Mouse (Mus musculus) CH12.LX (cell line): ENCODE measurements around the gene Tfap2d. TPM values are rescaled to one million over a fixed set of nuclear protein-coding genes. Genes with fewer than 3 reads are reported as not detected.

Experiments
- DNase-seq: peaks from one replicate; pipeline ENCODE4 v3.0.0-alpha.2; 2013; ENCODE audit errors: extremely low read depth
- H3K27ac ChIP-seq: 2 replicates; pipeline ENCODE4 v1.5.1; 2012; ENCODE audit warnings: low read depth, mild to moderate bottlenecking, control low read depth, moderate library complexity; ENCODE audit not compliant: insufficient read depth
- H3K27me3 ChIP-seq: replicated peaks from 2 replicates; pipeline ENCODE3; 2012; ENCODE audit warnings: inconsistent platforms
- H3K36me3 ChIP-seq, 2 experiments: replicated peaks in 1 of 2; 2 replicates each; pipeline versions ENCODE3 to v1.6.1; 2012; ENCODE audit warnings: inconsistent platforms in 1 of 2, low read length in 1 of 2, mild to moderate bottlenecking in 1 of 2, mixed read lengths in 1 of 2, moderate library complexity in 1 of 2; ENCODE audit not compliant: control insufficient read depth in 1 of 2, insufficient read depth in 1 of 2
- H3K4me1 ChIP-seq, 2 experiments: 2 replicates each; pipeline ENCODE4 v1.6.1; 2012; ENCODE audit warnings: inconsistent platforms in 1 of 2, moderate library complexity in 1 of 2; ENCODE audit not compliant: insufficient read depth in 2 of 2, control insufficient read depth in 1 of 2
- H3K4me2 ChIP-seq: 2 replicates; pipeline ENCODE4 v1.6.1; 2012; ENCODE audit warnings: low read depth, mild to moderate bottlenecking, control low read depth; ENCODE audit not compliant: poor library complexity, insufficient read depth, severe bottlenecking
- H3K4me3 ChIP-seq, 3 experiments: fragments of 150-350 bp in 1 of 3; sonication (generic) in 1 of 3; replicated peaks in 1 of 3; 2 replicates each; pipeline versions ENCODE3 to v1.5.1; 2011 to 2012; ENCODE audit warnings: low read depth in 2 of 3, low read length in 2 of 3, mild to moderate bottlenecking in 2 of 3, moderate library complexity in 2 of 3, control low read depth in 1 of 3, improper control_type of control experiment in 1 of 3, inconsistent platforms in 1 of 3, mixed read lengths in 1 of 3; ENCODE audit not compliant: poor library complexity in 1 of 3
- H3K79me2 ChIP-seq: replicated peaks from 2 replicates; pipeline ENCODE4 v1.6.1; 2012; ENCODE audit warnings: mild to moderate bottlenecking, moderate library complexity; ENCODE audit not compliant: control insufficient read depth, poor library complexity, insufficient read depth, severe bottlenecking; ENCODE audit errors: extremely low read depth
- H3K9ac ChIP-seq: 2 replicates; pipeline ENCODE4 v1.6.1; 2012; ENCODE audit warnings: low read depth, mild to moderate bottlenecking, control low read depth, moderate library complexity; ENCODE audit not compliant: insufficient read depth
- H3K9me3 ChIP-seq: replicated peaks from 2 replicates; pipeline ENCODE3; 2012; ENCODE audit warnings: low read length, inconsistent platforms, mixed read lengths
- CHD1 ChIP-seq: IDR thresholded peaks from 2 replicates; pipeline ENCODE4 v1.6.1; 2012; ENCODE audit warnings: low read depth, low read length, improper control_type of control experiment, inconsistent platforms
- CTCF ChIP-seq, 2 experiments: IDR thresholded peaks in 1 of 2; conservative IDR thresholded peaks in 1 of 2; 2 replicates each; pipeline ENCODE4 v1.5.1; 2011 to 2012; ENCODE audit warnings: low read depth in 2 of 2, low read length in 2 of 2, improper control_type of control experiment in 1 of 2, inconsistent platforms in 1 of 2, mild to moderate bottlenecking in 1 of 2, moderate library complexity in 1 of 2
- ELF1 ChIP-seq: IDR thresholded peaks from 2 replicates; pipeline ENCODE4 v1.6.1; 2014; ENCODE audit warnings: low read depth, mild to moderate bottlenecking, inconsistent platforms, low read length, improper control_type of control experiment
- GABPA ChIP-seq: IDR thresholded peaks from 2 replicates; pipeline ENCODE4 v1.6.1; 2012; ENCODE audit warnings: low read depth, low read length, improper control_type of control experiment, inconsistent platforms; ENCODE audit not compliant: insufficient replicate concordance
- JUN ChIP-seq: IDR thresholded peaks from 2 replicates; pipeline ENCODE4 v1.6.1; 2011; ENCODE audit warnings: low read depth, mild to moderate bottlenecking, low read length, improper control_type of control experiment, moderate library complexity; ENCODE audit not compliant: insufficient read depth
- JUND ChIP-seq: conservative IDR thresholded peaks from 2 replicates; pipeline ENCODE4 v1.6.1; 2011; ENCODE audit warnings: low read depth, low read length, improper control_type of control experiment
- KAT2A ChIP-seq: IDR thresholded peaks from 2 replicates; pipeline ENCODE4 v1.6.1; 2012; ENCODE audit warnings: low read length, improper control_type of control experiment, inconsistent platforms; ENCODE audit not compliant: insufficient replicate concordance
- MAX ChIP-seq: IDR thresholded peaks from 2 replicates; pipeline ENCODE4 v1.6.1; 2011; ENCODE audit warnings: low read length, improper control_type of control experiment
- MEF2A ChIP-seq: IDR thresholded peaks from 2 replicates; pipeline ENCODE4 v1.6.1; 2014; ENCODE audit warnings: low read depth, mild to moderate bottlenecking, inconsistent platforms, low read length, improper control_type of control experiment, borderline replicate concordance
- MXI1 ChIP-seq: IDR thresholded peaks from 2 replicates; pipeline ENCODE4 v1.6.1; 2011; ENCODE audit warnings: mild to moderate bottlenecking, low read depth, low read length, improper control_type of control experiment
- NELFE ChIP-seq: IDR thresholded peaks from 2 replicates; pipeline ENCODE4 v1.6.1; 2011; ENCODE audit warnings: low read depth, low read length, improper control_type of control experiment
- NRF1 ChIP-seq: IDR thresholded peaks from 2 replicates; pipeline ENCODE4 v1.6.1; 2014; ENCODE audit warnings: low read depth, mild to moderate bottlenecking, inconsistent platforms, low read length, improper control_type of control experiment, moderate library complexity
- RAD21 ChIP-seq: IDR thresholded peaks from 2 replicates; pipeline ENCODE4 v1.6.1; 2011; ENCODE audit warnings: low read depth, mild to moderate bottlenecking, low read length, improper control_type of control experiment, moderate library complexity
- SMC3 ChIP-seq: IDR thresholded peaks from 2 replicates; pipeline ENCODE4 v1.6.1; 2011; ENCODE audit warnings: low read depth, low read length, improper control_type of control experiment
- USF2 ChIP-seq: conservative IDR thresholded peaks from 2 replicates; pipeline ENCODE4 v1.6.1; 2011; ENCODE audit warnings: low read depth, low read length, improper control_type of control experiment
- ZKSCAN1 ChIP-seq: IDR thresholded peaks from 2 replicates; pipeline ENCODE4 v1.6.1; 2012; ENCODE audit warnings: low read depth, inconsistent platforms, low read length, improper control_type of control experiment, borderline replicate concordance
- ZMIZ1 ChIP-seq: IDR thresholded peaks from 2 replicates; pipeline ENCODE4 v1.6.1; 2012; ENCODE audit warnings: low read depth, mild to moderate bottlenecking, inconsistent platforms, low read length, improper control_type of control experiment
- dilution Hi-C: fragments of 300-500 bp; cut with MboI; formaldehyde crosslinking; loops from 2 replicates; pipeline ENCODE4 v1.14.3; 2020; ENCODE audit warnings: low sequenced_read_pairs; ENCODE audit not compliant: extremely low pct_unique_long_range_greater_than_20kb, extremely low pct_ligation_motif_present
- in situ Hi-C: fragments of 300-500 bp; cut with MboI; formaldehyde crosslinking; loops from 3 replicates; pipeline ENCODE4 v1.14.3; 2019; ENCODE audit warnings: low sequenced_read_pairs, low pct_ligation_motif_present, low pct_unique_long_range_greater_than_20kb, mixed read lengths
- polyA plus RNA-seq: library from polyadenylated mRNA; unstranded; fragments of >175 nt; gene quantifications from 2 replicates; pipeline ENCODE4 v1.2.1, GENCODE M21; 2012; ENCODE audit warnings: low read depth; ENCODE audit not compliant: insufficient read length
- total RNA-seq, 2 experiments: library from RNA; depleted of rRNA; stranded (reverse); fragments of 300-350 nt in 1 of 2; fragments of >200 nt in 1 of 2; gene quantifications; 2 replicates each; pipeline ENCODE4 v1.2.3; 2012 to 2014

Tfap2d gene
- total and polyA plus RNA-seq, 3 experiments, result not detected

GRCm38 (mm10) chr1:19205649-19206048, 102.8 kb downstream of the Tfap2d start:
- no peak for DNase-seq
- TF ChIP-seq RAD21 (no peak; the same call in 1 of the 2 replicates), KAT2A (no peak), SMC3 (peak; percentile 13; the same call in 1 of the 2 replicates), ELF1 (no peak), CTCF (conservative IDR thresholded peaks at IDR 0.05 in 1 of 2, IDR thresholded peaks at IDR 0.05 in 1 of 2; ENCODE audit: low read depth in 2 of 2, low read length in 2 of 2) (peak; percentile 36 to 40; a peak in 3 of 4 replicates)
- TF ChIP-seq, all 38 proteins: peak for 2
- dilution Hi-C loops, result no loop called here

GRCm38 (mm10) chr1:19206194-19206593, 103.4 kb downstream of the Tfap2d start:
- H3K79me2 ChIP-seq, result no peaks in the 10 kb centered on the region
- no peak for TF ChIP-seq MXI1
- TF ChIP-seq NELFE, result no peak
- no peak for TF ChIP-seq MAX
- no peak for TF ChIP-seq USF2
- no peak for TF ChIP-seq CTCF (conservative IDR thresholded peaks at IDR 0.05 in 1 of 2, IDR thresholded peaks at IDR 0.05 in 1 of 2; ENCODE audit: low read depth in 2 of 2, low read length in 2 of 2)
- no peak for TF ChIP-seq JUN
- TF ChIP-seq GABPA, result no peak
- no peak for TF ChIP-seq MEF2A
- no peak for TF ChIP-seq NRF1
- no peak for TF ChIP-seq ZKSCAN1
- no peak for TF ChIP-seq CHD1
- no peak for TF ChIP-seq ZMIZ1
- no peak for TF ChIP-seq JUND
- no peak overlapping the region for H3K9ac ChIP-seq
- dilution Hi-C loops (no loop called here), in situ Hi-C loops (no loop called here)
- H3K9me3 ChIP-seq, result peaks cover 26% of the 10 kb centered on the region
- no peak overlapping the region for H3K4me2 ChIP-seq
- no peak overlapping the region for H3K27ac ChIP-seq
- H3K4me1 ChIP-seq, result no peaks in the 10 kb centered on the region
- no peaks in the 10 kb centered on the region for H3K27me3 ChIP-seq
- H3K36me3 ChIP-seq, result no peaks in the 10 kb centered on the region
- DNase-seq, result no peak
- no peak overlapping the region for H3K4me3 ChIP-seq

More at GRCm38 (mm10) chr1:19205649-19206048, 102.8 kb downstream of the Tfap2d start:
- peaks cover 23% of the 10 kb centered on the region for H3K9me3 ChIP-seq
- no peak overlapping the region for H3K4me3 ChIP-seq
- H3K36me3 ChIP-seq, result no peaks in the 10 kb centered on the region
- no peak overlapping the region for H3K27ac ChIP-seq
- H3K4me2 ChIP-seq, result no peak overlapping the region
- in situ Hi-C loops, result no loop called here
- no peaks in the 10 kb centered on the region for H3K27me3 ChIP-seq
- H3K79me2 ChIP-seq, result no peaks in the 10 kb centered on the region
- H3K9ac ChIP-seq, result no peak overlapping the region
- H3K4me1 ChIP-seq, result no peaks in the 10 kb centered on the region
